Mouse (Mus musculus) heart, embryonic 16.5 days (tissue): ENCODE data around the gene Mthfd2. TPM values are rescaled to one million over a fixed set of nuclear protein-coding genes. Genes with fewer than 3 reads are reported as not detected.

Experiments
- ATAC-seq: fragments of 200-750 bp; cut with Nextera tagmentation; replicated peaks from 2 replicates; pipeline ENCODE4 v1.8.0; 2017; ENCODE audit warnings: moderate number of reproducible peaks; ENCODE audit not compliant: insufficient read depth, low FRiP score; ENCODE audit errors: extremely low read depth
- H3K27ac ChIP-seq: fragments of 300-500 bp; sonication (generic); 2 replicates; pipeline ENCODE4 v1.5.1; 2014; ENCODE audit warnings: mild to moderate bottlenecking, low read length, control low read depth, moderate library complexity
- H3K27me3 ChIP-seq: fragments of 300-500 bp; sonication (generic); 2 replicates; pipeline ENCODE4 v1.6.1; 2014; ENCODE audit warnings: low read length, mixed read lengths; ENCODE audit not compliant: control insufficient read depth, insufficient read depth
- H3K36me3 ChIP-seq: fragments of 300-500 bp; sonication (generic); 2 replicates; pipeline ENCODE4 v1.6.1; 2014; ENCODE audit not compliant: control insufficient read depth, insufficient read depth
- H3K4me1 ChIP-seq: fragments of 300-500 bp; sonication (generic); 2 replicates; pipeline ENCODE4 v1.6.1; 2014; ENCODE audit warnings: low read length, mixed read lengths; ENCODE audit not compliant: control insufficient read depth, insufficient read depth
- H3K4me2 ChIP-seq: fragments of 300-500 bp; sonication (generic); 2 replicates; pipeline ENCODE4 v1.6.1; 2014; ENCODE audit warnings: low read depth, mild to moderate bottlenecking, control low read depth, low read length
- H3K4me3 ChIP-seq: fragments of 300-500 bp; sonication (generic); 2 replicates; pipeline ENCODE4 v1.5.1; 2014; ENCODE audit warnings: mild to moderate bottlenecking, control low read depth, low read length
- H3K9ac ChIP-seq: fragments of 300-500 bp; sonication (generic); 2 replicates; pipeline ENCODE4 v1.6.1; 2014; ENCODE audit warnings: low read length, control low read depth
- H3K9me3 ChIP-seq: fragments of 300-500 bp; sonication (generic); replicated peaks from 2 replicates; pipeline ENCODE4 v1.6.1; 2016; ENCODE audit warnings: low read length; ENCODE audit not compliant: control insufficient read depth
- WGBS: fragments of 180-500 bp; shearing (Covaris S2); extraction: QIAGEN DNeasy Blood & Tissue Kit; methylation state at CpG from one replicate; pipeline ENCODE4 v1.1.7; 2014; 5-methylcytosine and 5-hydroxymethylcytosine counted together
- polyA plus RNA-seq: library from polyadenylated mRNA; unstranded; fragments of >200 nt; fragmentation: Nextera tagmentation; extraction: Ambion mirVana; gene quantifications from 2 replicates; pipeline ENCODE4 v1.2.1, GENCODE M21; 2015

The Mthfd2 gene
- polyA plus RNA-seq, 1 experiment from 2014 or later: 28.3 TPM

DNA sequence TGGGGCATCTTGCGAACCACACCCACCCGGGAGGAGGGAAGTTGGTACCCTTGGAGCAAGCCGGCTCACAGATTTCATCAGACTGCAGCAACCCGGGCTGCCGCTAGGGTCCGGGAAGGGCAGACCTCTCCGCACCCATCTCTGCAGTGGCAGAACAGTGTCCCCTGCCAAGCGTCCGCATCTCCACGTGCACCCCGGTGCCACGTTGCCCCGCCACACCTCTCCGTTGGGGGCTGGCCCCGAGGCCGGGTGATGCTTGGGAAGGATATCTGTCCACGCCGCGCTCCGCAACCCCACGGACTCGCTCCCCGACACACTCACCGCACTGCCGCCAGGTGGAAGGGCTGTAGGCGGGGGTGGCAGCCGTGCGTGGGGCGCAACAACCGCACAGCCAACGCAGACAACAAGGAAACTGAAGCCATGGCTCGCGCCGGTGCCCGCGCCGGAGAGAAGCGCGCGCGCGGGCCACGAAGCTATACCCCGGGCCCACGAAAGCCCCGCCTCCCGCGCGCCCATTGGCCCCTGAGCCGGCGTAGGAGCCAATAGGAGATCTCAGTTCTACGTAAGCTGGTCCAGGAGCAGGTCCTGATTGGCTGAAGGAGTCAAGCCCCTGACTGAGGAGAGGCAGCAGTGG, 8.5 kb downstream of the Mthfd2 start:
- H3K4me1 ChIP-seq: peaks cover 8% of the 10 kb centered on the region
- H3K9ac ChIP-seq: peak overlapping the region; percentile 82
- no peaks in the 10 kb centered on the region for H3K27me3 ChIP-seq
- no peaks in the 10 kb centered on the region for H3K36me3 ChIP-seq
- peak overlapping the region; percentile 96 for H3K4me3 ChIP-seq
- no peaks in the 10 kb centered on the region for H3K9me3 ChIP-seq
- H3K27ac ChIP-seq: peak overlapping the region; percentile 50
- under 1% methylated on average over 52 of the region's 52 CpGs for WGBS
- H3K4me2 ChIP-seq: peak overlapping the region; percentile 97
- ATAC-seq: peak; percentile 98

DNA sequence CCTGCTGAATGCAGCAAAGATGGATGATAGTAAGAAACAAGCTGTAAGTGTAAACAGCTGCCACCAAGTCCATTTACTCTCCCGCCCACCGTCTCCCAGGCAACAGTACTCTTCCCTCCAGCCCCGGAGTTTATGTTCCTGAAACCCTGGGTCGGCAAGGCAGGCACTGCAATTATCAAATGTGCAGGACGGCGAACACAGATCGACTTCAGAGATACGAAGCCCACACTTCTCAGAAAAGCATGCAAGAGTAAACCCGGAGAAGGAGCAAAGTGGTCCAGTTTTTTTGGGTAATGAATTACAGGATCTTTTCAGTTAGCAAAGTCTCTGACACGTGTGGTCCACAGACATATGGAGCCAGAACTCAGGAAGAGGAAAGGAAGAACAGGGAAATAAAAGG, 9.7 kb downstream of the Mthfd2 start:
- H3K27me3 ChIP-seq: no peaks in the 10 kb centered on the region
- peak overlapping the region; percentile 97 for H3K4me2 ChIP-seq
- no peak overlapping the region for H3K9ac ChIP-seq
- no peak overlapping the region for H3K27ac ChIP-seq
- ATAC-seq: no peak
- WGBS: 21% methylated on average over 10 of the region's 10 CpGs
- peak overlapping the region; percentile 96; the same call in 1 of the 2 replicates for H3K4me3 ChIP-seq
- peaks cover 5% of the 10 kb centered on the region; the same call in 1 of the 2 replicates for H3K36me3 ChIP-seq
- H3K4me1 ChIP-seq: peaks cover 8% of the 10 kb centered on the region
- H3K9me3 ChIP-seq: no peaks in the 10 kb centered on the region

DNA sequence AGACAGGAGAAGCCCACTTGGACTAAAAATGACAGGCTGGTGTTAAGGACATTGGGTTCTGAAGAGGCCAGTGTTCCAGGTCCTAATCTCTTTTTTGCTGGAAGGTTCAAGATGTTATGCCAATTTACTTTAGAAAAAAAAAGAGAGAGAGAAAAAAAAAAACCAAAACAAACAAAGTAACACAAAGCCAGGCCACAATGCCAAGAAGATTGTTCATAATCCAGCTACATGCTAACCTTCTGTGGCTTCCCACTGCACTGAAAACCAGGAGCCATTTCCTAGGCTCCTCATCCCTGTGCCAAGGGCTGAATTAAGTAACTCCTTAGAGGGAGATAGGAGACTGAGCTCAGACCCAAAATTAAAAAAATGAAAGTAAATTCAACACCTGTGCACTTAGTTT, 10.4 kb downstream of the Mthfd2 start:
- Histone ChIP-seq H3K4me2 (no peak overlapping the region), H3K9ac (no peak overlapping the region), H3K27me3 (no peaks in the 10 kb centered on the region), H3K4me1 (peaks cover 8% of the 10 kb centered on the region), H3K9me3 (no peaks in the 10 kb centered on the region), H3K36me3 (peaks cover 7% of the 10 kb centered on the region; the same call in 1 of the 2 replicates), H3K27ac (no peak overlapping the region), H3K4me3 (no peak overlapping the region)
- no peak for ATAC-seq

DNA sequence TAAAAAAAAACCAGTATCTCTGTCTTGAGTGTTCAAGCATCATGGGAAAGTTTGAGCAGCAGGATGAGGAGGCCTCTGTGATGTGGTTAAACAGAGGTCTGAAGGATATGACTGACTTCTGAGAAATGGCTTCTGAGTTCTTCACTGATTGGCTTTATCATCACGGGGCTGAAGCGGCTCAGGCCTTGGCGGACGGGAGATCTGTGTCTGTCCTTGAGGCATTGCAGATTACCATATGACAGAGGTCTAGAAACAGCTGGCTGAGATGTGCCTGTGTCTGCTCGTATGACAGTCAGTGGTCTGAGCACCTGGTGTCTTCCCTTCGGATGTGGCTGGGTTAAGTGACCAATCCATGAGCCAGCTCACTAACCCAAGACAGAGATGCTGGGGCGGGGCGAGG, 13.2 kb downstream of the Mthfd2 start:
- ATAC-seq: no peak
- no peak overlapping the region for H3K27ac ChIP-seq
- no peak overlapping the region for H3K9ac ChIP-seq
- H3K9me3 ChIP-seq: no peaks in the 10 kb centered on the region
- no peak overlapping the region for H3K4me2 ChIP-seq
- no peak overlapping the region for H3K4me3 ChIP-seq
- WGBS: 72% methylated on average over 8 of the region's 8 CpGs
- H3K36me3 ChIP-seq: peaks cover 7% of the 10 kb centered on the region; the same call in 1 of the 2 replicates
- H3K4me1 ChIP-seq: peaks cover 6% of the 10 kb centered on the region
- H3K27me3 ChIP-seq: no peaks in the 10 kb centered on the region

DNA sequence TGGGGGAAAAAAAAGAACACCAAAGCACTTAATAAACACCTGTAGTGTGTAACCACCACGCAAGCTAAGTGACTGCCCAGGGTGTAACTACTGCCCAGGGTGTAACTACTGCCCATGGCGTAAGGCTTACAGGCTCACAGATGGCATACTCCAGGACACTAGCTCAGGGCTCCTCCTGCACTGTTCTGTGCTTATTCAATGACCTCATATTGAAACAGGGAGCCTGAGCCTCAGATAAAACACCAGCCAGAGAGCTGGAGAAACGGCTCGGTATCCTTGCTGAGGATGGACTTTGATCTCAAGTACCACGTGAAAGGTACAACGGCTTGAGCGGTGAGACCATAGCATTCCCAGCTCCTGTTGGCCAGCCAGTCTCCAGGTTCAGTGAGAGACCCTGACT, 13.7 kb downstream of the Mthfd2 start:
- Histone ChIP-seq H3K9ac (no peak overlapping the region), H3K36me3 (peaks cover 7% of the 10 kb centered on the region; the same call in 1 of the 2 replicates), H3K27me3 (no peaks in the 10 kb centered on the region), H3K27ac (no peak overlapping the region), H3K4me3 (no peak overlapping the region), H3K4me1 (peaks cover 6% of the 10 kb centered on the region), H3K9me3 (no peaks in the 10 kb centered on the region), H3K4me2 (no peak overlapping the region)
- ATAC-seq: no peak
- WGBS: 69% methylated on average over 7 of the region's 7 CpGs

DNA sequence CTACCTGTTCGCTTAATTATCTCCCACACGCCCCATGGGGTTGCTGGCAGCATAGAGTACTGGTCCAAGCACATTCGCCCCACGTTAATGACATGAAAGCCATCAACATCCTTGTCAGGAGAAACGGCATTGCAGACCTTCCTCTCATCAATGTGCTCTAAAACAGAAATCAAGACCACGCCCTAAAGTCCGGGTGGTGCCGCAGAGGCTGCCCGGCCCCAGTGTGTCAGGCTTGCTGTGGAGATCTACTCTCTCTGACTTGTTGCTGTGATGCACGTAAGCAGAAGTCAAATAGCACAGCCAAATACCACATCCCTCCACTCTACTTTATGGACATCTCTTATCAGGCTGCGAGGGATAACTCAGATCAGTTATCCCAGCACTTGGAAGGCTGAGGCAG, 14.5 kb downstream of the Mthfd2 start:
- no peak for ATAC-seq
- no peaks in the 10 kb centered on the region for H3K27me3 ChIP-seq
- H3K4me2 ChIP-seq: no peak overlapping the region
- H3K27ac ChIP-seq: no peak overlapping the region
- 90% methylated on average over 11 of the region's 11 CpGs for WGBS
- no peak overlapping the region for H3K4me3 ChIP-seq
- H3K9me3 ChIP-seq: no peaks in the 10 kb centered on the region
- no peak overlapping the region for H3K9ac ChIP-seq
- H3K36me3 ChIP-seq: peaks cover 7% of the 10 kb centered on the region; the same call in 1 of the 2 replicates
- 0 out of 2 replicates have a peak, but pooled peaks cover under 1% of the 10 kb centered on the region for H3K4me1 ChIP-seq

DNA sequence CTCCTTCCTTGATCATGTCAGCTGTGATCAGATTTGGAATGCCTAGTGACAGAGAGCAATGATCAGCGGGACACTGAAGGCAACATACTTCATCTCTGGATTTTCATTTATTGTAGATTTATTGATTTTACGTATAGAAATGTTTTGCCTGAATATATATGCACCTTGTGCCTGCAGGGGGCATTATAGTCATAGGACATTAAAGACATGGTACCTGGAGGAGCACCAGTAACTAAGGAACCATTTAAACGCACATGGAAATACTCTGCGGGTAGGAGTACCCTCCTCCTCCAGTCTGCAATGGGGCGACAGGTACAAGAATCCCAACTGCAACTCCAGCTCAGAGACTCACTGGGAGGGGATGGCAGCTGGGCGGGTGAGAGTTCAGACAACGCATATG, 16.7 kb downstream of the Mthfd2 start:
- Histone ChIP-seq H3K4me2 (no peak overlapping the region), H3K27ac (no peak overlapping the region), H3K9ac (no peak overlapping the region), H3K4me3 (no peak overlapping the region), H3K36me3 (peaks cover 7% of the 10 kb centered on the region; the same call in 1 of the 2 replicates), H3K27me3 (no peaks in the 10 kb centered on the region), H3K9me3 (no peaks in the 10 kb centered on the region), H3K4me1 (no peaks in the 10 kb centered on the region)
- WGBS: 87% methylated on average over 7 of the region's 7 CpGs
- no peak for ATAC-seq

DNA sequence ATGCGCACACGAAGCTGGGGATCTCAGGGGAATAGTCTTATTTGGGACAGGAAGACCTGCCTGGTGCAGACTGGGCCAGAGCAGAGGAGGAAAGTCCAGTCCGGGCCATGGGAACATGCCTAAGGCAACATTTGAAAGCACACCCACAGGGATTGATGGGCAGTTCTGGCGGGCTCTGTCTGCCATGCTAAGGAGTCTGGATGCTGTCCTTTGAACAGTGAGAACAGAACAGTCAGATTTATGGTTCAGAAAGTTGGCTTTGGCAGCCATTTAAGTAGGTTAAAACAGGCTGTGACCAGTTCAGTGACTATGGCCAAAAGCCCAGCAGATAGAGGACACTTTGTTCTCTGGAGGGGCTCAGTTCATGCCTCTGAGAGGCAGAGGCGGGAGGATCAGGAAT, 23.4 kb downstream of the Mthfd2 start:
- ATAC-seq: no peak
- H3K27me3 ChIP-seq: no peaks in the 10 kb centered on the region
- no peaks in the 10 kb centered on the region for H3K36me3 ChIP-seq
- H3K4me2 ChIP-seq: no peak overlapping the region
- 0 out of 2 replicates have a peak, but pooled peaks cover 2% of the 10 kb centered on the region for H3K4me1 ChIP-seq
- 80% methylated on average over 5 of the region's 5 CpGs for WGBS
- H3K27ac ChIP-seq: no peak overlapping the region
- no peaks in the 10 kb centered on the region for H3K9me3 ChIP-seq
- no peak overlapping the region for H3K9ac ChIP-seq
- no peak overlapping the region for H3K4me3 ChIP-seq

DNA sequence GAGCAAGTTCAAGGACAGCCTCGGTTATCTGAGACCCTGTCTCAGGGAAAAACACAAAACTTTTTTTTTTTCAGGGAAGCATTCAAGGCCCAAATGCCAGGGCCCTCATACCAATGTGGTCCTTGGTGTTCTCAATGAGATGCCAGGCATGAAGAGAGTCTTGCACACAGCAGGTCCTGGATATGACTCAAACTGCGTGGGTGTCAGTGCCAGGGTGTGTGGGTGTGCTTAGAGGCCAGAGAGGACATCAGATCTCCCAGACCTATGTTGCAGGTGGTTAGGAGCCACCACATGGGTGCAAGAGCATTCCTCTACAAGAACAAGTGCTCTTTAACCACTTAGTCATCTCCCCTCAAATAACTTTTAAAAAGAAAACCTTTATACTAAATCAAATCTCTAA, 24.4 kb downstream of the Mthfd2 start:
- ATAC-seq: no peak
- no peak overlapping the region for H3K27ac ChIP-seq

More for the DNA sequence above, 24.4 kb downstream of the Mthfd2 start:
- no peak overlapping the region for H3K9ac ChIP-seq
- 87% methylated on average over 2 of the region's 2 CpGs for WGBS
- 0 out of 2 replicates have a peak, but pooled peaks cover 2% of the 10 kb centered on the region for H3K4me1 ChIP-seq
- H3K27me3 ChIP-seq: no peaks in the 10 kb centered on the region
- no peak overlapping the region for H3K4me2 ChIP-seq
- H3K9me3 ChIP-seq: no peaks in the 10 kb centered on the region
- no peaks in the 10 kb centered on the region for H3K36me3 ChIP-seq
- H3K4me3 ChIP-seq: no peak overlapping the region
